Mouse (Mus musculus) hindbrain, embryonic 11.5 days (tissue): ENCODE results near the gene Timd4. TPM values are rescaled to one million over a fixed set of nuclear protein-coding genes. Genes with fewer than 3 reads are reported as not detected.

Experiments used
- ATAC-seq: fragments of 200-750 bp; cut with Nextera tagmentation; 2 replicates; pipeline ENCODE4 v1.8.0; 2017; ENCODE audit warnings: mild to moderate bottlenecking, moderate TSS enrichment, moderate library complexity; ENCODE audit not compliant: low FRiP score
- DNase-seq: peaks from one replicate; pipeline ENCODE4 v3.0.0-alpha.2; 2015; ENCODE audit warnings: low spot score
- H3K27ac ChIP-seq: fragments of 300-500 bp; sonication (generic); 2 replicates; pipeline ENCODE4 v1.5.1; 2014; ENCODE audit warnings: mild to moderate bottlenecking, low read depth, low read length
- H3K27me3 ChIP-seq: fragments of 300-500 bp; sonication (generic); 2 replicates; pipeline ENCODE4 v1.6.1; 2014; ENCODE audit warnings: mild to moderate bottlenecking, low read length, moderate library complexity, mixed read lengths; ENCODE audit not compliant: control insufficient read depth, insufficient read depth
- H3K36me3 ChIP-seq: fragments of 300-500 bp; sonication (generic); 2 replicates; pipeline ENCODE4 v1.6.1; 2014; ENCODE audit warnings: mild to moderate bottlenecking, low read length, moderate library complexity, mixed read lengths; ENCODE audit not compliant: control insufficient read depth, insufficient read depth
- H3K4me1 ChIP-seq: fragments of 300-500 bp; sonication (generic); replicated peaks from 2 replicates; pipeline ENCODE4 v1.6.1; 2014; ENCODE audit warnings: low read length, mixed read lengths; ENCODE audit not compliant: control insufficient read depth, insufficient read depth
- H3K4me2 ChIP-seq: fragments of 300-500 bp; sonication (generic); replicated peaks from 2 replicates; pipeline ENCODE4 v1.6.1; 2014; ENCODE audit warnings: mild to moderate bottlenecking, low read depth, low read length
- H3K4me3 ChIP-seq: fragments of 300-500 bp; sonication (generic); 2 replicates; pipeline ENCODE4 v1.5.1; 2014; ENCODE audit warnings: low read depth, low read length
- H3K9ac ChIP-seq: fragments of 300-500 bp; sonication (generic); 2 replicates; pipeline ENCODE4 v1.6.1; 2014; ENCODE audit warnings: low read depth, low read length
- H3K9me3 ChIP-seq: fragments of 300-500 bp; sonication (generic); 2 replicates; pipeline ENCODE4 v1.6.1; 2016; ENCODE audit warnings: low read length; ENCODE audit not compliant: control insufficient read depth
- WGBS: fragments of 180-500 bp; shearing (Covaris S2); extraction: QIAGEN DNeasy Blood & Tissue Kit; methylation state at CpG from one replicate; pipeline ENCODE4 v1.1.7; 2014; 5-methylcytosine and 5-hydroxymethylcytosine counted together
- polyA plus RNA-seq: library from polyadenylated mRNA; unstranded; fragments of >200 nt; fragmentation: Nextera tagmentation; extraction: Ambion mirVana; gene quantifications from 2 replicates; pipeline ENCODE4 v1.2.1, GENCODE M21; 2014

Timd4 gene
- 0.15 TPM in 1 of 2 replicates, not detected in the other for polyA plus RNA-seq

DNA sequence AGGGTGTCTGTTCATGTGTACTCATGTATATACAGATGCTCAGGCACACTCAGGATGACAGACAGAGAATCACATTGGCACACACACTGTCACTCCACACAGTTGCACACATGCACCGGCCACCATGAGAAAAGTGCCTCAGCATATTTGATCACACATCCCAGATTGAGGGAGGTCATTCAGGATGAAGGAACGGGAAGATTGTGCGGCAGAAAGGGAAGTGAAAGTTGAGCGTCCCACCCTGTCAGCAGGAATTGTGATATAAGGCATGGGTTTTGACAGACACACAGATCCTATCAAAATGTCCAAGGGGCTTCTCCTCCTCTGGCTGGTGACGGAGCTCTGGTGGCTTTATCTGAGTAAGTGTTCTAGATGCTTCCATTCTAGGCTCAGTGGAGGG is at the start of gene Timd4:
Timd4 (plus strand) TSS at position 290 of the 400 bp plus-strand sequence.
- H3K4me3 ChIP-seq: no peak within 1 kb of the TSS
- no peak for ATAC-seq
- H3K4me1 ChIP-seq: no peaks in the 10 kb centered on the region
- H3K9me3 ChIP-seq: no peaks in the 10 kb centered on the region
- WGBS: 86% methylated on average over 5 of the region's 5 CpGs
- no peak for DNase-seq
- H3K36me3 ChIP-seq: no peaks in the 10 kb centered on the region
- no peak within 1 kb of the TSS for H3K4me2 ChIP-seq
- H3K9ac ChIP-seq: no peak within 1 kb of the TSS
- H3K27ac ChIP-seq: no peak within 1 kb of the TSS
- no peaks in the 10 kb centered on the region for H3K27me3 ChIP-seq

DNA sequence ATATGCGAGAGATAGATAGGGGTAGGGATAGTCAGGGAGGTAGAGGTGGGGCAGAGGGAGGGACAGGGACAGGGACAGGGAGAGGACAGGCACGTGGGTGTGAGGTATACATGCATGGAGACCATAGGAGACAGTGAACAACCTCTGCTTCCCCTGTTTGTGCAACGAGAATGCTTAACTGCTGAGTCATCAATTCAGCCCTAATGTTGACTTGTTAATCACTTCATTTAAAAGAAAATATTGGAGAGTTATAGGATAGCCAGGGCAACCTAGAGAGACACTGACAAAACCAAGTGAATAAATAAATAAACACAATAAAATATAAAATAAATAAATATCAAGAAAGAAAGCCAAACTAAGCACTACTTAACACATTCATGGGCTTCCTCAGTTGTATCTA is 33.7 kb upstream of the Timd4 start:
- Histone ChIP-seq H3K36me3 (no peaks in the 10 kb centered on the region), H3K4me2 (no peak overlapping the region), H3K27me3 (no peaks in the 10 kb centered on the region), H3K27ac (no peak overlapping the region), H3K4me1 (no peaks in the 10 kb centered on the region), H3K9ac (no peak overlapping the region), H3K9me3 (no peaks in the 10 kb centered on the region), H3K4me3 (no peak overlapping the region)
- WGBS: 82% methylated on average over 3 of the region's 3 CpGs
- ATAC-seq (no peak), DNase-seq (no peak)

DNA sequence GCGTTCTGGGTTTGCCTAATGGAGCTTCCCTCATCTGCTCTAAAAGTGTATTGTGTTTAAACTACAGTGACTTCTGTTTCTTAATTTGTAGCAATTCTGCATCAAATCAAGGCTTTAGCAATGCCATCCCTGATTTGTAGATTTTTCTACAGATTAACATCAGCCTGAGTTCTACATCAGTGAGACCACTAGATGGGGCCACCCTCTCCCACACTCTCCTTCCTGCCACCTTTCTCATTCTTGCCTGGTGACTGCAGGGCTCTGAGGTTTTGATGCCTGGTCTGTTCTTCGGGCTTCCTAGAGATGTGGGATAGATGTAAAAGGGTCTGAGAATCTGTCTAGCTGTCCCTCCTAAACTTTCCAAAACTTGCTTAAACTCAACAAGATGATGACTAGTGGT is 30.8 kb upstream of the Timd4 start:
- WGBS: 85% methylated on average over 2 of the region's 2 CpGs
- ATAC-seq: no peak
- no peaks in the 10 kb centered on the region for H3K9me3 ChIP-seq
- no peaks in the 10 kb centered on the region for H3K4me1 ChIP-seq
- DNase-seq: no peak
- no peaks in the 10 kb centered on the region for H3K27me3 ChIP-seq
- H3K9ac ChIP-seq: no peak overlapping the region
- H3K36me3 ChIP-seq: no peaks in the 10 kb centered on the region
- no peak overlapping the region for H3K27ac ChIP-seq
- no peak overlapping the region for H3K4me2 ChIP-seq
- no peak overlapping the region for H3K4me3 ChIP-seq

DNA sequence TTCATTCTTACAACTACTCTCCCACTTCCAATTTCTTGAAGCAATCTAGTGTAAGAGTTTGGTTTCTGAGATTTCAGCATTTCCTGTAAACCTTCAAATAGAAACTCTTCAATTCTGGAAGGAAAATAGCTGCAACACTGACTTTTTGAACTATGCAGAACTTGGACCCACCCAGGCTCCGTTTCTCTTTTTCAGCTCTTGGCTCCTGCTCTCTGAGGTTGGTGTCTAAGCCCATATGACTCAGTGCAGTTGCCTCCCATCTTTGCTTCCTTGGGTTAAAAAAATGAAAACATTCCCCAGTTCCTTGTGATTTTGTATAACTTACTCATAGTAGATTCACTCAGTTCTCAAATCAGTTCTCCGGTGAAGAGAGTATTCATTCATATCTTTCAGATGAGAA is 6.2 kb upstream of the Timd4 start:
- no peaks in the 10 kb centered on the region for H3K27me3 ChIP-seq
- no peak overlapping the region for H3K27ac ChIP-seq
- H3K4me2 ChIP-seq: no peak overlapping the region
- 93% methylated on average over 2 of the region's 2 CpGs for WGBS
- H3K4me1 ChIP-seq: no peaks in the 10 kb centered on the region
- H3K9me3 ChIP-seq: no peaks in the 10 kb centered on the region
- H3K36me3 ChIP-seq: no peaks in the 10 kb centered on the region
- no peak for ATAC-seq
- no peak overlapping the region for H3K9ac ChIP-seq
- no peak for DNase-seq
- no peak overlapping the region for H3K4me3 ChIP-seq

DNA sequence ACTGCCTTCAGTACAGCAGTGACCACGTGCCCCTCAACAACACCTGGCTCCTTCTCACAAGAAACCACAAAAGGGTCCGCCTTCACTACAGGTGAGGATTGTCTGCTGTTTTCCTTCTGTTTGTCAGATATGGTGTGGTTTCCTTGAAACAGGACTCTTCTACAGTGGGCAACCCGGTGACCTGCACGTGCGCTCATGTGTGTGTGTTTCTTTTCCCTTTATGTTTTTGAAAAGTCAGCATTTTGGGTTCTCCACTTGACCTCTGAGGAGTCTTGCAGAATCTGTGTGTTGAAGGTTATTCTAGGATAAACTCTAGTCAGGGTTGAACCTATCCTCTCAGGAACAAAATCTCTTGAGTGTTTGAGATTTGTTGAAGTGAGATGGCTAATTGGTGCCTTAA is 7.1 kb downstream of the Timd4 start:
- Histone ChIP-seq H3K9ac (no peak overlapping the region), H3K27ac (no peak overlapping the region), H3K4me2 (no peak overlapping the region), H3K36me3 (no peaks in the 10 kb centered on the region), H3K4me3 (no peak overlapping the region), H3K27me3 (no peaks in the 10 kb centered on the region), H3K4me1 (no peaks in the 10 kb centered on the region), H3K9me3 (no peaks in the 10 kb centered on the region)
- 90% methylated on average over 5 of the region's 5 CpGs for WGBS
- DNase-seq (no peak), ATAC-seq (no peak)

DNA sequence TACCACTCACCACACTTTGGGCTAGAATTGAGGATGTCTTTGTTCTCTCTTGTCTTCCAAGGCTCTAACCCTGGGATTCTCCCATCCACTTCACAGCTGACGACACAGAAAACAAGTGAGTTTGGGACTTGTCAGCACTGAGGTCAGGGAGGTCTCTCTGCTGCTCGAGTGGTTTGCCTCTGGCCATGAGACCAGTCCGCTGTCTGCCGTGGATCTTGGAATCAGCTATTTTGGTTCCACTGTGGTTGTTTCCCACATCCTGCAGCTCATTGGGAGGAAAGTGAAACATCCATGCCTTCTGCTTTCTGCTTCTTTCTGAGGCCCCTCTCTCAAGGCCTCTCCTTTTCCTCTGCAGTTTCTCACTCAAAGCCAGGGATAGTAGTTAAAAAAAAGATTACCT is 9.3 kb downstream of the Timd4 start:
- DNase-seq (no peak), ATAC-seq (no peak)
- 60% methylated on average over 4 of the region's 4 CpGs for WGBS
- Histone ChIP-seq H3K9me3 (no peaks in the 10 kb centered on the region), H3K4me3 (no peak overlapping the region), H3K4me1 (no peaks in the 10 kb centered on the region), H3K27ac (no peak overlapping the region), H3K27me3 (no peaks in the 10 kb centered on the region), H3K9ac (no peak overlapping the region), H3K4me2 (no peak overlapping the region), H3K36me3 (no peaks in the 10 kb centered on the region)

DNA sequence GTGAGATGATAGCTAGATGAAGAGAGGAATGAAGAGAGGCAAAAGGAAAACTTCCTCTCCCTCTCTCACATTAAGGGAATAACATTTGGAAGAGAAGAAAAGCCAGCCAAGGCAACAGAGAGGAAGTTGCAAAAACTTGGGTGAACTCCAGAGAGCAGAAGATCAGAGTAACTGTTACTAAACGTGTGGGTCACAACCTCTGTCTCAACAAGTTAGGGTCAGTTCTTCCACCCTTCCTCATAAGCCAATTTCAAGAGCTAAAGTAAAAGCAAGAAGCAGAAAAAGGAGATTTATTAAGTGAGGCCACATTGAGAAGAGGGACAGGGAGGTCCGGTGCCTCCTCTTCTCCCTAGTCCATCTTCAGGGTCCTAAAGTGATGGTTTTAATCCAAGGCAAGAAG is 19.7 kb downstream of the Timd4 start:
- no peak overlapping the region for H3K4me3 ChIP-seq
- H3K36me3 ChIP-seq: no peaks in the 10 kb centered on the region
- no peak for ATAC-seq
- H3K27ac ChIP-seq: no peak overlapping the region
- no peak overlapping the region for H3K4me2 ChIP-seq
- whole genome bisulfite sequencing: 88% methylated on average over 2 of the region's 2 CpGs
- no peak for DNase-seq
- H3K27me3 ChIP-seq: no peaks in the 10 kb centered on the region
- no peaks in the 10 kb centered on the region for H3K4me1 ChIP-seq
- no peaks in the 10 kb centered on the region for H3K9me3 ChIP-seq
- no peak overlapping the region for H3K9ac ChIP-seq

DNA sequence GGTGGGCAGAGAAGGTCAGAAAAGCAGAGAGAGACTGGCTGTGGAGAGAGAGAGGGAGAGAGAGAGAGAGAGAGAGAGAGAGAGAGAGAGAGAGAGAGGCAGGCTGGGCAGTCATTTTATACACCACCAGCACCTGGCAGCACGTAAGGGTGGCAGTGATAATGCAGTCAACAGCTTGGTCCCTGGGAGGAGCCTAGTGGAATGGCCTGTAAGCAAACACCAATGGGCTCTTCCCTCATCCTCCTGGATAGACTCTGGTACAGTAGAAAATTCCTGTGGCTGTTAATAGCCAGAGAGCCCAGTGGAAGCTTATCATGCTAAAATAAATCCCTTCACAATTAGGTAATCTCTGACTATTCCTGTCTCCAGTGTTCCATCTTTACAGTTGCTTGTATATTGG is 24.5 kb downstream of the Timd4 start:
- Histone ChIP-seq H3K27ac (no peak overlapping the region), H3K4me3 (no peak overlapping the region), H3K4me1 (no peaks in the 10 kb centered on the region), H3K9ac (no peak overlapping the region), H3K9me3 (no peaks in the 10 kb centered on the region), H3K27me3 (no peaks in the 10 kb centered on the region), H3K36me3 (no peaks in the 10 kb centered on the region), H3K4me2 (no peak overlapping the region)
- WGBS: 71% methylated on average over 1 of the region's 1 CpGs
- ATAC-seq: no peak
- no peak for DNase-seq

DNA sequence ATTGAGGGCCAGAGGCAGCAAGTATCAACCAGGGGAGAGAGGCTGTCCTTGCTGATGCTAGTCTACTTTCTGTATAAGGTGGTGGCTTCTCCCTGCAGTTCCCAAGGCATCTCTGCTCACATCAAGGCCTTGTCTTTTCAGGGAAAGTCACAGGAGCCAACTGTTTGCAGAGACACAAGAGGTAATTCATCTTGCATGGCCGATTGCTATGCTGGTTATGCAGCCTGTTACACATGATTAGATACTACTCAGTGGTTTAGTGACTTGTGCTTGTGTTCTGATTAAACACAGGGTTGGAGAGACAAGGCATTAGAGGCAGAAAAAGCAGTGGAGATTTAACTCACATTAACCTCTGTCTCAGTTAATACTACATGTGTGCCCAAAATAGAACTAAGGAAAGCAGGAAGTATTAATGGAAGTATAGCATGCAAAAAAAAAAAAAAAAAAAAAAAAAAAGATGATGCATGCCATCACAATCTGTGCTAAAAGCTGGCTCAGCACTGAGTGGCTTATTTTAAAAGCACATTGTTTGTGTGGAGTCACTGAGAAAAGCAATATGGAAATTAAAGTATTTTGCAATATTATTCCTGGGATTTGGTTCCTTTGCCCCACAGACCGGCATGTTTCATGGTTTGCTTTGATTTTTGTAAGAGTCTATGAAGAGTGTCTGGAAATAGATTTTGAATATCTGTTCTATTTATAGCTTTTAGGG is 31.6 kb downstream of the Timd4 start:
- no peak overlapping the region for H3K27ac ChIP-seq
- ATAC-seq (no peak), DNase-seq (no peak)
- no peaks in the 10 kb centered on the region for H3K36me3 ChIP-seq
- H3K27me3 ChIP-seq: no peaks in the 10 kb centered on the region
- no peak overlapping the region for H3K4me3 ChIP-seq
- no peaks in the 10 kb centered on the region for H3K4me1 ChIP-seq
- 74% methylated on average over 2 of the region's 2 CpGs for WGBS
- H3K4me2 ChIP-seq: no peak overlapping the region
- H3K9me3 ChIP-seq: no peaks in the 10 kb centered on the region
- no peak overlapping the region for H3K9ac ChIP-seq
